Mouse (Mus musculus): ENCODE measurements around the gene Gm17949. TPM values are rescaled to one million over a fixed set of nuclear protein-coding genes. Genes with fewer than 3 reads are reported as not detected.

The Gm17949 gene
- polyA plus RNA-seq, 1 experiment from 2014 or later = 0.43 TPM

DNA sequence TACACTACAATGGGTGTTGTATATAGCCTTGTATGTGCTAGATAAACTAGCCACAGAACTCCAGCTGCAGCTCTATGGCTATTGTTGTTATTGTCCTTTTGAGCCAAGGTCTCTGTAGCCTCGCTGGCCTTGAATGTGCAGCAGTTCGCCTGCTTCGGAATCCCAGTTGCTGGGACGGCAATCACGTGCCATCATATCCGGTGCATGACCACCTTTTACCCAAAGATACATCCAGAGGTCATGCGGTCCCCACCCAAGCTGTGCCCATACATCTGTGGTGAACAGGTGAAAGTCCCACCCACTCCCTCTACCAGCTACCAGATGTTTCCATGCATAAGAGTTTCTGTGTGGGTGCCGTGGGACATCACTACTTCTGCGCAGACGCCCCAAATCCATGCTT is 49.8 kb downstream of the Gm17949 start:
- H3K36me3 ChIP-seq (replicated peaks) = peaks cover 15% of the 10 kb centered on the region
- no peaks in the 10 kb centered on the region for H3K9me3 ChIP-seq
- DNase-seq (ENCODE audit: extremely low spot score, low spot score) = no peak
- no peak overlapping the region for H3K27ac ChIP-seq
- H3K27me3 ChIP-seq (ENCODE audit: poor library complexity, severe bottlenecking) = peaks cover 68% of the 10 kb centered on the region
- peak overlapping the region; percentile 89 for H3K4me3 ChIP-seq
- WGBS = 38% methylated on average over 10 of the region's 10 CpGs
- peaks cover 46% of the 10 kb centered on the region for H3K4me1 ChIP-seq

DNA sequence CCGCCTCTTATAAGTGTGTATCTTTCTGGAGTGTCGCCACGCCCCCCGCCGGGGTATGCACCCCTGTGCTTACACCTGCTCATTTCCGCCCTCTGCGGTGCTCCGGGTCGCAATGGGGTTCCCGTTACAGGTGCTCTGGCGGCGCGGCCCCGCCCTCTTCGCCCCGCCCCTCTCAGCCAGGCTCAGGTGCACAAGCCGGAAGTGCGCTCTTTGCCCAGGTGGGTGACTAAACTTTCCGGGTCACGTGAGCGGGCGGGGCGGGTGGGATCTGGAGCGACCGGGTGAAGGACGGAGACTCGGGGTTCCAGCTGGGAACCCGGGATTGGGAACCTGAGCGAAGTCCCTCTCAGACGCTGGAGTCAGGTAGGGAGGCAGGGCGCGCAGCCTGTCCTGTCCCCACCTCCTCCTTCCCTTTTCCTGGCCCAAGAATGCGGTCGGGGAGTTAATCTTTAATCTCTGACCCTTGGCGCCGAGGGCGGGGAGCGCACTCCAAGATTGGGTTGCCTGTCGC is 50.8 kb downstream of the Gm17949 start:
- 1% methylated on average over 39 of the region's 39 CpGs for WGBS
- Histone ChIP-seq H3K4me1 (peaks cover 46% of the 10 kb centered on the region), H3K27me3 (ENCODE audit: poor library complexity, severe bottlenecking) (peaks cover 77% of the 10 kb centered on the region), H3K27ac (0 out of 2 replicates have a peak overlapping the region, but pooled peaks have one; percentile 25), H3K9me3 (no peaks in the 10 kb centered on the region), H3K4me3 (peak overlapping the region; percentile 49), H3K36me3 (replicated peaks) (peaks cover 9% of the 10 kb centered on the region)
- no peak for DNase-seq (ENCODE audit: extremely low spot score, low spot score)

DNA sequence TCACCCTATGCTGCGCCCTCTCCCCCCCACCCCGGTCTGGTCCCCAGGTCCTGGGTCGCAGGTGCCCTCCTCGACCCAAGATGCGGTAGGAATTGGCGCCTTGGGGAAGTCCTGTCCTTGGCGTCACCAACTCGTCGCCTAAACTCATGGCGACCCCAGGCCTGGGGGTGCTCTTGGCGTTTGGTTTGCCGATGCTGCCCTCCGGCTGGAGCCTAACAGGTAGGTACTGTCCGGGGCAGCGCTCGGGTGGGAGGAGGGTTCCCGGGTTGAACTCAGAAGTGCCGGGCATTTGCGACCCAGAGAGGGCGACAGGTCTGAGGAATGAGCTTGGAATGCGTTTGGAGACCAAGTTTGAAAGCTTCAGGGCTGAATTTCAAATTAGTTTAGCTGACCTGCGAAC is 51.3 kb downstream of the Gm17949 start:
- Histone ChIP-seq H3K4me1 (peaks cover 46% of the 10 kb centered on the region), H3K27ac (0 out of 2 replicates have a peak overlapping the region, but pooled peaks have one; percentile 25), H3K9me3 (no peaks in the 10 kb centered on the region), H3K36me3 (replicated peaks) (peaks cover 5% of the 10 kb centered on the region), H3K4me3 (peak overlapping the region; percentile 49), H3K27me3 (ENCODE audit: poor library complexity, severe bottlenecking) (peaks cover 80% of the 10 kb centered on the region)
- WGBS = under 1% methylated on average over 22 of the region's 22 CpGs
- no peak for DNase-seq (ENCODE audit: extremely low spot score, low spot score)

DNA sequence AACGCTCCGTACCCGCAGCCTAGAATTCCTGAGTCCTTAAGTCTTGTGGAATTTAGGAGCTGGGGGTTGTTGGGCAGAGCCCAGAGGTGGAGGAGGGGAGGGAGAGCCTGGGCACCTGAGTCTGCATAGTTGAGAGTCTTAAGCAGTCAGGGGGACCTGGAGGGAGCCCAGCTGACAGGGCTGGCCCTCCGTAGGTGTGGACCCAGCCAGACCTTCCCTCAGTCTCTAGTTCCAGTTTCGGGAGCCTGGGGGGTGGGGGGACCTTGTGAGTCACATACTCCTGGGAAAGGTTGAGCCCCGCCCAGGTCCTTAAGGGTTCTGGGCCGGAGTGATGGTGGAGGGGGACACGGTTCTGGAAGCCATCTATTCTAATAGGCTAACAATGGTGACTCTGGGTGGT is 51.8 kb downstream of the Gm17949 start:
- Histone ChIP-seq H3K4me3 (peak overlapping the region; percentile 18; the same call in 1 of the 2 replicates), H3K27ac (no peak overlapping the region), H3K27me3 (ENCODE audit: poor library complexity, severe bottlenecking) (peaks cover 77% of the 10 kb centered on the region), H3K36me3 (replicated peaks) (no peaks in the 10 kb centered on the region), H3K4me1 (peaks cover 43% of the 10 kb centered on the region), H3K9me3 (no peaks in the 10 kb centered on the region)
- WGBS = 6% methylated on average over 8 of the region's 8 CpGs
- no peak for DNase-seq (ENCODE audit: extremely low spot score, low spot score)

DNA sequence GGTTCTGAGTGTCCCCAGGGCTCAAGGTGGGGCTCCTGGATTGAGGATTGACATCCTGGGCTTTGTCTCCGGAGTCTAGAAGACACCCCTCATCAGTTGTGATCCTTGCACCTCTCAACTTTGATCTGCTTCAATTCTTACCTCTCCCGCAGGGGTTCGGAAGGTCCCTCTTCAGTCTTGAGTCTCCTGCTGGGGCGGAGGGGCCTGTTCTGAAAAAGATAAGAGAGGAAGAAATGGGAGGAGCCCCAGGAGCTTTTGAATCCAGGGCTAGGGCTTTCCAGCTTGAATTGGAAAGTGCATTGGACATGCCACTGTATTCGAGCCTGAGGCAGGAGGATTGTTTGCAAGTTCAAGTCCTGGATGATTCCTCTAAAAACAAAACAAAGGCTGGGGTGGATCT is 55.6 kb downstream of the Gm17949 start:
- Histone ChIP-seq H3K36me3 (replicated peaks) (no peaks in the 10 kb centered on the region), H3K27me3 (ENCODE audit: poor library complexity, severe bottlenecking) (peaks cover 71% of the 10 kb centered on the region), H3K27ac (no peak overlapping the region), H3K9me3 (no peaks in the 10 kb centered on the region), H3K4me1 (peaks cover 22% of the 10 kb centered on the region), H3K4me3 (no peak overlapping the region)
- 64% methylated on average over 5 of the region's 5 CpGs for WGBS
- no peak for DNase-seq (ENCODE audit: extremely low spot score, low spot score)

DNA sequence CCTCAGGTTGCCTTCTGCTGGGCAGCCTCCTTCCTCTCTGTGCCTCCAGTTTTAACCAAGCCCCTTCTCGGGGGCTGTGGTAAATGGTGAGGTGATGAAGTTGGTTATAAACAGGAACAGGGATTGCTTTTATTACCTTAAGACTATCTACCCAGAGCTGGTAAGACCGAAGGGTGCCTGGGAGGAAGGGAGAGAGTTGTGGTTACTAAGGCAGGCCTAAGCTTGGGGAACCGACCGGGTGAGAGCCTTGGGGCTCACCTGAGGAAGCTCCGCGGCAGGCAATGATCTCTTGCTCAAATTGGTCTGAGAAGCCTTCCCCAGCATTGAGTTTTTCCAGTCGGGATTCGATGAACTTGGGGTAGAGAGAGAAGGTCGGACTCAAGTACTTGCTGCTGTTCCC is 59.0 kb downstream of the Gm17949 start:
- Histone ChIP-seq H3K4me1 (peaks cover 19% of the 10 kb centered on the region), H3K9me3 (no peaks in the 10 kb centered on the region), H3K4me3 (peak overlapping the region; percentile 43), H3K27me3 (ENCODE audit: poor library complexity, severe bottlenecking) (peaks cover 44% of the 10 kb centered on the region), H3K27ac (peak overlapping the region; percentile 77), H3K36me3 (replicated peaks) (no peaks in the 10 kb centered on the region)
- 9% methylated on average over 9 of the region's 9 CpGs for whole genome bisulfite sequencing
- peak; percentile 18 for DNase-seq (ENCODE audit: extremely low spot score, low spot score)

DNA sequence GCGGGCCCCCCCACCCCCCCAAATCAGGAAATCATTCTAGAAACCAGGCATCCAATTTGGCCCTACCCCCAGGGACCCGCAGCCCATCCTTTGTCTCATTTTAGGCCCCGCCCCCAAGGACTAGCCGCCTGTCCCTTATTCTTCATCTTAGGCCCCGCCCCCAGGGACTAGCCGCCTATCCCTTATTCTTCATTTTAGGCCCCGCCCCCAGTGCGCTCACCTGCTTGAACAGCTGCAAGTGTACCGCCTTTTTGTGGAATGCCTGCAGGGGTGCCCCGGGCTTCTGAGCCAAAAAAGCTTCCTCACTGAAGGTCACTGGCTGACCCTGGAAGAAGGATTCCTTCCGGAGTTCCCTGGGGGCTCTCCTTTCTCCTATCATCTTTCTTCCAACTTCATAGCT is 59.4 kb downstream of the Gm17949 start:
- Histone ChIP-seq H3K27me3 (ENCODE audit: poor library complexity, severe bottlenecking) (peaks cover 40% of the 10 kb centered on the region), H3K36me3 (replicated peaks) (no peaks in the 10 kb centered on the region), H3K9me3 (no peaks in the 10 kb centered on the region), H3K4me1 (peaks cover 19% of the 10 kb centered on the region), H3K27ac (peak overlapping the region; percentile 77), H3K4me3 (peak overlapping the region; percentile 43)
- DNase-seq (ENCODE audit: extremely low spot score, low spot score) = peak; percentile 70
- WGBS = 4% methylated on average over 11 of the region's 11 CpGs

Other genes starting within 250 kb of the Gm17949 start
- gene Dus3l, start 246.7 kb upstream of the Gm17949 start, polyA plus RNA-seq (2016; fragmentation: Nextera tagmentation; extraction: Ambion mirVana) = 46.0 and 46.2 TPM in 2 replicates
- 1.8 and 1.9 TPM in 2 replicates for gene Prr22, start 241.2 kb upstream of the Gm17949 start, polyA plus RNA-seq (2016; fragmentation: Nextera tagmentation; extraction: Ambion mirVana)
- gene Rfx2, start 180.5 kb upstream of the Gm17949 start, polyA plus RNA-seq (2016; fragmentation: Nextera tagmentation; extraction: Ambion mirVana) = 7.8 and 9.6 TPM in 2 replicates
- gene Acsbg2, start 137.0 kb upstream of the Gm17949 start, polyA plus RNA-seq (2016; fragmentation: Nextera tagmentation; extraction: Ambion mirVana) = not detected in 2 replicates
- 0.26 and 0.46 TPM in 2 replicates for gene 1700061G19Rik, start 136.0 kb upstream of the Gm17949 start, polyA plus RNA-seq (2016; fragmentation: Nextera tagmentation; extraction: Ambion mirVana)
- gene Mllt1, start 76.1 kb upstream of the Gm17949 start, polyA plus RNA-seq (2016; fragmentation: Nextera tagmentation; extraction: Ambion mirVana) = 72.7 and 74.6 TPM in 2 replicates
- gene Acer1, start 29.3 kb upstream of the Gm17949 start, polyA plus RNA-seq (2016; fragmentation: Nextera tagmentation; extraction: Ambion mirVana) = not detected in 2 replicates
- gene Clpp, start 21.2 kb upstream of the Gm17949 start, polyA plus RNA-seq (2016; fragmentation: Nextera tagmentation; extraction: Ambion mirVana) = 186 and 188 TPM in 2 replicates
- 37.0 and 38.6 TPM in 2 replicates for gene Alkbh7, start 14.1 kb upstream of the Gm17949 start, polyA plus RNA-seq (2016; fragmentation: Nextera tagmentation; extraction: Ambion mirVana)
- gene Pspn, start 11.5 kb upstream of the Gm17949 start, polyA plus RNA-seq (2016; fragmentation: Nextera tagmentation; extraction: Ambion mirVana) = 0.35 and 0.50 TPM in 2 replicates
- 82.3 and 83.9 TPM in 2 replicates for gene Gtf2f1, start 181 bp upstream of the Gm17949 start, polyA plus RNA-seq (2016; fragmentation: Nextera tagmentation; extraction: Ambion mirVana)
- gene Khsrp, start 20.1 kb downstream of the Gm17949 start, polyA plus RNA-seq (2016; fragmentation: Nextera tagmentation; extraction: Ambion mirVana) = 47.7 and 50.2 TPM in 2 replicates
- not detected in 2 replicates for gene Slc25a41, start 30.2 kb downstream of the Gm17949 start, polyA plus RNA-seq (2016; fragmentation: Nextera tagmentation; extraction: Ambion mirVana)
- 3.6 and 4.0 TPM in 2 replicates for gene Crb3, start 47.6 kb downstream of the Gm17949 start, polyA plus RNA-seq (2016; fragmentation: Nextera tagmentation; extraction: Ambion mirVana)
- 10.0 and 10.6 TPM in 2 replicates for gene Slc25a23, start 48.4 kb downstream of the Gm17949 start, polyA plus RNA-seq (2016; fragmentation: Nextera tagmentation; extraction: Ambion mirVana)
- gene Dennd1c, start 67.0 kb downstream of the Gm17949 start, polyA plus RNA-seq (2016; fragmentation: Nextera tagmentation; extraction: Ambion mirVana) = 2.7 and 4.1 TPM in 2 replicates
- 36.2 and 40.1 TPM in 2 replicates for gene Tubb4a, start 76.3 kb downstream of the Gm17949 start, polyA plus RNA-seq (2016; fragmentation: Nextera tagmentation; extraction: Ambion mirVana)
- gene Tnfsf9, start 93.9 kb downstream of the Gm17949 start, polyA plus RNA-seq (2016; fragmentation: Nextera tagmentation; extraction: Ambion mirVana) = 10.6 and 11.3 TPM in 2 replicates
- gene Cd70, start 138.3 kb downstream of the Gm17949 start, polyA plus RNA-seq (2016; fragmentation: Nextera tagmentation; extraction: Ambion mirVana) = not detected in 2 replicates
- 0.15 and 0.16 TPM in 2 replicates for gene Tnfsf14, start 182.7 kb downstream of the Gm17949 start, polyA plus RNA-seq (2016; fragmentation: Nextera tagmentation; extraction: Ambion mirVana)
- gene C3, start 216.7 kb downstream of the Gm17949 start, polyA plus RNA-seq (2016; fragmentation: Nextera tagmentation; extraction: Ambion mirVana) = 0.30 TPM in 1 of 2 replicates, not detected in the other
- 22.7 and 22.8 TPM in 2 replicates for gene Gpr108, start 237.0 kb downstream of the Gm17949 start, polyA plus RNA-seq (2016; fragmentation: Nextera tagmentation; extraction: Ambion mirVana)
- gene Trip10, start 238.0 kb downstream of the Gm17949 start, polyA plus RNA-seq (2016; fragmentation: Nextera tagmentation; extraction: Ambion mirVana) = 43.8 and 49.9 TPM in 2 replicates